Mouse (Mus musculus) embryonic facial prominence, embryonic 14.5 days (tissue): Measurements from ENCODE around the gene Topors. TPM values are rescaled to one million over a fixed set of nuclear protein-coding genes. Genes with fewer than 3 reads are reported as not detected.

Source experiments
- ATAC-seq: fragments of 200-750 bp; cut with Nextera tagmentation; 2 replicates; pipeline ENCODE4 v1.8.0; 2017; ENCODE audit warnings: low read depth, moderate number of reproducible peaks, moderate TSS enrichment
- DNase-seq: peaks from one replicate; pipeline ENCODE4 v3.0.0-alpha.2; 2015; ENCODE audit warnings: low spot score
- H3K27ac ChIP-seq: fragments of 300-500 bp; sonication (generic); replicated peaks from 2 replicates; pipeline ENCODE4 v1.5.1; 2014; ENCODE audit warnings: low read depth, mild to moderate bottlenecking, low read length, moderate library complexity
- H3K27me3 ChIP-seq: fragments of 300-500 bp; sonication (generic); replicated peaks from 2 replicates; pipeline ENCODE4 v1.6.1; 2014; ENCODE audit warnings: low read length; ENCODE audit not compliant: control insufficient read depth, insufficient read depth
- H3K36me3 ChIP-seq: fragments of 300-500 bp; sonication (generic); 2 replicates; pipeline ENCODE4 v1.6.1; 2014; ENCODE audit warnings: low read length, mixed read lengths; ENCODE audit not compliant: control insufficient read depth, insufficient read depth
- H3K4me1 ChIP-seq: fragments of 300-500 bp; sonication (generic); 2 replicates; pipeline ENCODE4 v1.6.1; 2014; ENCODE audit warnings: antibody characterized with exemption, low read length; ENCODE audit not compliant: control insufficient read depth, insufficient read depth
- H3K4me2 ChIP-seq: fragments of 300-500 bp; sonication (generic); 2 replicates; pipeline ENCODE4 v1.6.1; 2014; ENCODE audit warnings: low read depth, mild to moderate bottlenecking, low read length, moderate library complexity, mixed read lengths
- H3K4me3 ChIP-seq: fragments of 300-500 bp; sonication (generic); 2 replicates; pipeline ENCODE4 v1.5.1; 2014; ENCODE audit warnings: low read depth, mild to moderate bottlenecking, low read length
- H3K9ac ChIP-seq: fragments of 300-500 bp; sonication (generic); 2 replicates; pipeline ENCODE4 v1.6.1; 2014; ENCODE audit warnings: low read depth, mild to moderate bottlenecking, low read length, moderate library complexity, mixed read lengths
- H3K9me3 ChIP-seq: fragments of 300-500 bp; sonication (generic); 2 replicates; pipeline ENCODE4 v1.6.1; 2016; ENCODE audit warnings: low read length; ENCODE audit not compliant: control insufficient read depth
- WGBS: fragments of 180-500 bp; shearing (Covaris S2); extraction: QIAGEN DNeasy Blood & Tissue Kit; methylation state at CpG from one replicate; pipeline ENCODE4 v1.1.7; 2014; 5-methylcytosine and 5-hydroxymethylcytosine counted together
- polyA plus RNA-seq: library from polyadenylated mRNA; unstranded; fragments of >200 nt; fragmentation: Nextera tagmentation; extraction: Ambion mirVana; gene quantifications from 2 replicates; pipeline ENCODE4 v1.2.1, GENCODE M21; 2014

Gene Topors
- polyA plus RNA-seq, 1 experiment from 2014 or later, result 37.8 TPM

- 91% methylated on average over 4 of the region's 6 CpGs for WGBS
- ATAC-seq, result no peak
Observed at GRCm38 (mm10) chr4:40212177-40212576, 57.5 kb downstream of the Topors start.

More at GRCm38 (mm10) chr4:40212177-40212576, 57.5 kb downstream of the Topors start:
- Histone ChIP-seq H3K9ac (no peak overlapping the region), H3K4me3 (no peak overlapping the region), H3K4me1 (no peaks in the 10 kb centered on the region), H3K27me3 (no peaks in the 10 kb centered on the region), H3K36me3 (peaks cover 17% of the 10 kb centered on the region; the same call in 1 of the 2 replicates), H3K27ac (no peak overlapping the region), H3K9me3 (no peaks in the 10 kb centered on the region), H3K4me2 (no peak overlapping the region)
- DNase-seq, result no peak

Other genes starting within 250 kb of the Topors start
- 48.0 and 51.4 TPM in 2 replicates for gene Aco1, start 126.8 kb downstream of the Topors start, polyA plus RNA-seq
- gene Ddx58, start 30.0 kb downstream of the Topors start, polyA plus RNA-seq, result 9.0 and 9.7 TPM in 2 replicates
- gene Smim27, start 271 bp downstream of the Topors start, polyA plus RNA-seq, result 35.1 and 47.1 TPM in 2 replicates
- 276 and 290 TPM in 2 replicates for gene Ndufb6, start 9.6 kb upstream of the Topors start, polyA plus RNA-seq
- gene Tmem215, start 202.3 kb upstream of the Topors start, polyA plus RNA-seq, result 1.4 TPM in 2 replicates